Mouse (Mus musculus): ENCODE data around the gene Cit. TPM values are rescaled to one million over a fixed set of nuclear protein-coding genes. Genes with fewer than 3 reads are reported as not detected.
A peak's percentile ranks its signal among the peaks of the same experiment; 100 is the strongest.

Gene Cit
- polyA plus RNA-seq, 1 experiment from 2014 or later = 30.4 TPM

DNA sequence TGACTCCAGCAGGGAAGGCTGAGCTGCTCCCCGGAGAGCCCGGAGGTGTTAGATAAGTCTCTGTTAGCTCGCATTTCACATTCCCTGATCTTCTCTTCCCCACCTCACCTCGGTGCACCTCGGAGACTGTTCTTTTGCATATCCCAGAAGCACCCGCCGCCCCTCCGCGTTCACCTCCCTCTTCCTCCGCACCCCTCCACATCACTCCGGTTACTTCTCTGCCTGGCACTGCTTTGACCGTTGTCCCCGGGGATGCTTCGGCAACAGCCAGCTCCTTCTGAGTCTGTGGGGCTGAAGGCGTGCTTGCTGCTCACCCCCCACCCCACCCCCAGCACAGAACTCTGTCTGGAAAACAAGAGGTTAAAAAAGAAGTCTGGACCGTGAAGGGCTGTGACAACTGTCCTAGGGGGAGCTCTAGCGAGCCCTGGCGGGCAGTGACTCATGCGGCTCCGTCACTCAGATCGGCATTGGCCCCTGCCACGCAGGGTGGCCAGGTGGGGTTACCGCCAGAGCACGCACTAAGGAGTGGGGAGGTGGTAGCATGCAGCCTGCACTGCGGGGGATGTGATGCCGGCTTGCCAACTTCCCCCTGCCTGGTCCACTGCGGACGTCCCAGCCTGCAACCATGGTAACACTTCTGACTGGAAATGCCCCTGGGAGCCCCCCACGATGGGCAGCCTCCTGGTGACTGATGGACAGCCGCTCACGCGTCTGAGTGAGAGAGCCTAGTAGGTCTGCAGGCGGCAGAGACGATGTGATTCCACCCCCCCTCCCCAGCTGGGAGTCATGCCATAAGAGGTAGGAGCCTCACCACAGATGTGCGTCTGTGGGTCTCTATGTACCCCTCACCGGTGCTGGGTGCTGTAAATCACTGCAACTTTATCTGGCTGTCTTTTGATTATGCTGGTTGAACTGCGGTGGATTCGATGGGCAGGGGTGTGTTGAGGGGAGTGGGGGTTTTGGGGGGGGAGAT, 62.2 kb downstream of the Cit start:
- Histone ChIP-seq H3K27me3 (ENCODE audit: insufficient read depth, low read length) (no peaks in the 10 kb centered on the region), H3K4me3 (ENCODE audit: low read length) (peak overlapping the region; percentile 38), H3K36me3 (ENCODE audit: insufficient read depth, low read length) (no peaks in the 10 kb centered on the region), H3K27ac (ENCODE audit: low read length) (no peak overlapping the region), H3K9ac (replicated peaks; ENCODE audit: low read length) (peak overlapping the region; percentile 43), H3K4me2 (replicated peaks; ENCODE audit: low read depth, low read length) (peak overlapping the region; percentile 75), H3K4me1 (ENCODE audit: insufficient read depth, low read length) (peaks cover 37% of the 10 kb centered on the region), H3K9me3 (ENCODE audit: low read length) (no peaks in the 10 kb centered on the region)
- peak; percentile 60 for ATAC-seq (ENCODE audit: low FRiP score, low TSS enrichment)
- WGBS = 6% methylated on average over 38 of the region's 38 CpGs

DNA sequence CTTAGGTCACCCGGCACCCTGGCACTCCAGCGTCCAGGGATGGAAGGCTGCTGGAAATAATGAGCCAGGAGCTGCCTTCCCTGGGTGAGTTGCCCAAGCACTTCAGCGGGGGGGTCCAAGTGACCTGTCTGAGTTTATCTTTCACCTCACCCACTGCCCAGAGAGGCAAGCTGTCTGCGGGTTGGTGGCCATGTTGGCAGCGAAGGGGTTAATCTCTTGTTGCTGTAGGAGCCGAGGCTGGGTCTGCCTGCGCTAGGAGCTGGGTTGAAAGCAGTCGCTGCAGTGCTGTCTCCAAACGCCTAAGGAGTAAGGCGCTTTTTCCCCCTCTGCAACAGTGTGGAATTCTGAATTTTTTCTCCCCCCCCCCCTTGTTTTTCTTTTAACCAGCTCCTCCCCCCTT, 63.2 kb downstream of the Cit start:
- peak overlapping the region; percentile 75 for H3K4me2 ChIP-seq (replicated peaks; ENCODE audit: low read depth, low read length)
- H3K9ac ChIP-seq (replicated peaks; ENCODE audit: low read length) = no peak overlapping the region
- H3K36me3 ChIP-seq (ENCODE audit: insufficient read depth, low read length) = no peaks in the 10 kb centered on the region
- peak; percentile 55; the same call in 1 of the 2 replicates for ATAC-seq (ENCODE audit: low FRiP score, low TSS enrichment)
- 27% methylated on average over 10 of the region's 10 CpGs for WGBS
- H3K9me3 ChIP-seq (ENCODE audit: low read length) = no peaks in the 10 kb centered on the region
- peaks cover 37% of the 10 kb centered on the region for H3K4me1 ChIP-seq (ENCODE audit: insufficient read depth, low read length)
- H3K27ac ChIP-seq (ENCODE audit: low read length) = no peak overlapping the region
- H3K27me3 ChIP-seq (ENCODE audit: insufficient read depth, low read length) = no peaks in the 10 kb centered on the region
- peak overlapping the region; percentile 16; the same call in 1 of the 2 replicates for H3K4me3 ChIP-seq (ENCODE audit: low read length)

DNA sequence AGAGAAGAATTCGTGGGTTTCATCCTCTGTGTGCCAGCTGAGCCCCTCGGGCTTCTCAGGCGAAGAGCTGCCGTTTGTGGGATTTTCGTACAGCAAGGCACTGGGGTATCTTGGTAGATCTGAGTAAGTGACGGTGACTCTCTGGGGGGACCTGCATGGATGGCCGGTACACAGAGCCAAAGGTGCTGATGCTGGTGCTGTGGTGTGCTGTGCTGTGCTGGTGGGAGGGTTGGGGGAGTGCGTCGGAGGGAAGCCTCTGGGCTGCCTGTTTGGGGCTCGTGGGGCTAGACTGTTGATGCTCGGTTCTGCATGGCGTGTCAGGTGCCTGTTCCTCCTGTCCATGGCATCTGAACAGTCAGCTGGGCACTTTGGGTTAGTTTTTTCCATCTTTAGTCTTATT, 63.6 kb downstream of the Cit start:
- Histone ChIP-seq H3K9me3 (ENCODE audit: low read length) (no peaks in the 10 kb centered on the region), H3K4me3 (ENCODE audit: low read length) (no peak overlapping the region), H3K36me3 (ENCODE audit: insufficient read depth, low read length) (no peaks in the 10 kb centered on the region), H3K4me2 (replicated peaks; ENCODE audit: low read depth, low read length) (peak overlapping the region; percentile 75), H3K27me3 (ENCODE audit: insufficient read depth, low read length) (no peaks in the 10 kb centered on the region), H3K4me1 (ENCODE audit: insufficient read depth, low read length) (peaks cover 37% of the 10 kb centered on the region), H3K27ac (ENCODE audit: low read length) (no peak overlapping the region), H3K9ac (replicated peaks; ENCODE audit: low read length) (no peak overlapping the region; the same call in 1 of the 2 replicates)
- WGBS = 44% methylated on average over 12 of the region's 12 CpGs
- peak; percentile 37; the same call in 1 of the 2 replicates for ATAC-seq (ENCODE audit: low FRiP score, low TSS enrichment)

DNA sequence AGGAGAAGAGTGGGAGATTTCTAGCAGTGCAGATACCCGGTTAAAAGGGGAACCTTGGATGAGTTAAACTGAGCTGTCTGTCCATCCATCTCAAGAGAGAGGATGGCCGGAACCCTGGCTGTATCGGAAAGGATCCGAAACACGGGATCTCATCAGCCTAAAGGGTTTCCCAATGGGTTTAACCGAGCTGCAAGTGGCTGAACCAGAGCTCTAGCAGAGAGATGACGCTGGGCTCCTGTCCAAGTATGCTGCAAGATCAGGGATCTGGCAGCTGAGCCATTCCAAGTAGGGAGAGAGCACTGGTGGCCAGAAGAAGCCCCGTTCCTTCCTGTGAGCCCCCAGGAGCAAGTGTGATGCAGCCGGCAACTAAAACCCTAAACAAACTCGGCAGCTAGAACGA, 64.0 kb downstream of the Cit start:
- H3K9me3 ChIP-seq (ENCODE audit: low read length) = no peaks in the 10 kb centered on the region
- H3K27ac ChIP-seq (ENCODE audit: low read length) = no peak overlapping the region
- H3K4me3 ChIP-seq (ENCODE audit: low read length) = no peak overlapping the region
- peaks cover 37% of the 10 kb centered on the region for H3K4me1 ChIP-seq (ENCODE audit: insufficient read depth, low read length)
- ATAC-seq (ENCODE audit: low FRiP score, low TSS enrichment) = no peak
- H3K4me2 ChIP-seq (replicated peaks; ENCODE audit: low read depth, low read length) = no peak overlapping the region
- WGBS = 63% methylated on average over 11 of the region's 11 CpGs
- no peak overlapping the region for H3K9ac ChIP-seq (replicated peaks; ENCODE audit: low read length)
- H3K27me3 ChIP-seq (ENCODE audit: insufficient read depth, low read length) = no peaks in the 10 kb centered on the region
- H3K36me3 ChIP-seq (ENCODE audit: insufficient read depth, low read length) = no peaks in the 10 kb centered on the region

DNA sequence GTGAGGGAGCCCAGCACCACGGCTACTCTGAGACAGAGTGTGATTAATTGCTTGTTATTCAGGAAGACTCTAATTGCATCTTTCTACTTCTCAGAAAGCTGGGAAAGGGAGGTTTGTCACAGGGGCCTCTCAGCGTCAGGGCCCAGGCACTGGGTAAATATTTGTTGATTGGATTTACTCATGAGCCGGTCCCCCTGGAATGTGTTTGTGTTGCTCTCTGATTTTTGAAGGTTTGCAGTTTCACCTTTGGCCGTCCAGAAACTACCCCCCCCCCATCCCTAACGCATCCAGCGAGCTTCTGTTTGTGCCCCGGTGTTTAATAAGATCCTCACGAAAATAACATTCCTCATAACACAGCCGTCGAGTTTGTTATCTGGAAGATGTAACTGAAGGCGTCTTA, 65.4 kb downstream of the Cit start:
- Histone ChIP-seq H3K4me3 (ENCODE audit: low read length) (no peak overlapping the region), H3K27me3 (ENCODE audit: insufficient read depth, low read length) (no peaks in the 10 kb centered on the region), H3K4me1 (ENCODE audit: insufficient read depth, low read length) (peaks cover 37% of the 10 kb centered on the region), H3K9me3 (ENCODE audit: low read length) (no peaks in the 10 kb centered on the region), H3K27ac (ENCODE audit: low read length) (no peak overlapping the region), H3K36me3 (ENCODE audit: insufficient read depth, low read length) (no peaks in the 10 kb centered on the region), H3K4me2 (replicated peaks; ENCODE audit: low read depth, low read length) (no peak overlapping the region), H3K9ac (replicated peaks; ENCODE audit: low read length) (no peak overlapping the region)
- 42% methylated on average over 11 of the region's 11 CpGs for WGBS
- no peak for ATAC-seq (ENCODE audit: low FRiP score, low TSS enrichment)

DNA sequence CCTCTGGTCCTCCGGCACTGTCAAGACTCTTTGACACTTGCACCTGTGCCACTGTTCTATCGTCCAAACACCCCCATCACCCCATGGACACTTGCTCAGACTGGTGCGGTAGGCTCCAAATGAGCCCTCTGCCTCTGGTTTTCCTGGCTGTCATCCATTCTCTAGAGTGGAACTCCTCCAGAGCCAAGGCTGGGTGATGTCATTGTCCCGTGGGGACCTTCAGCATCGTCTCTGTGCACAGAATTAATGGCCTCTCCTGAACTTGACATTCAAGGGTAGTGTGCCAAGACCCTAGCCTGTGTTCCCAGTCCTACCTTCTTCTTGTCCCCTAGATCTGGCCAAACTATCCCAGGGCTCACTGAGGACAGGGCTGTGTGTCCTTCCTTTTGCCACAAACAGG, 70.4 kb downstream of the Cit start:
- no peak for ATAC-seq (ENCODE audit: low FRiP score, low TSS enrichment)
- WGBS = 79% methylated on average over 5 of the region's 5 CpGs
- no peak overlapping the region for H3K9ac ChIP-seq (replicated peaks; ENCODE audit: low read length)
- H3K27me3 ChIP-seq (ENCODE audit: insufficient read depth, low read length) = no peaks in the 10 kb centered on the region
- H3K4me1 ChIP-seq (ENCODE audit: insufficient read depth, low read length) = 0 out of 2 replicates have a peak, but pooled peaks cover 2% of the 10 kb centered on the region
- no peak overlapping the region for H3K4me2 ChIP-seq (replicated peaks; ENCODE audit: low read depth, low read length)
- H3K4me3 ChIP-seq (ENCODE audit: low read length) = no peak overlapping the region
- no peaks in the 10 kb centered on the region for H3K9me3 ChIP-seq (ENCODE audit: low read length)
- H3K36me3 ChIP-seq (ENCODE audit: insufficient read depth, low read length) = no peaks in the 10 kb centered on the region
- H3K27ac ChIP-seq (ENCODE audit: low read length) = no peak overlapping the region

DNA sequence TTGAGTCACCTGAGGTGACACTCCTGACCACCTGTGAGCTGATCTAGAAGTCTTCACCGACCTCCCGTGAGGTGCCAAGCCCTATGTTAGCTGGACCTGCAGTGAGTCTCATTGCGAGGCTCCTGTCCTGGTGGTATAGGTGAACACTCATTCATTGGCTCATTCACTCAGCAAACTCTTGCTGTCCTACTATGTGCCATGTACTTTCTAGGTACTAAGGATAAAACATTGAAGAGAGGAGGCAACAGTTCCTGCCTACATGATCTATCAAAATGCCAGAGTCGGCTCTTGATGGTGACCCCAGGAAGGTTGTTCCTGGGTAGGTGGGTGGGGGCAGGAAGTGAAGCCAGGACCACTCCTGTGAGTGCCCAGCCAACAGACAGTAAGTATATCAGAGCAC, 72.9 kb downstream of the Cit start:
- no peak overlapping the region for H3K27ac ChIP-seq (ENCODE audit: low read length)
- H3K4me2 ChIP-seq (replicated peaks; ENCODE audit: low read depth, low read length) = no peak overlapping the region
- no peak overlapping the region for H3K4me3 ChIP-seq (ENCODE audit: low read length)
- H3K27me3 ChIP-seq (ENCODE audit: insufficient read depth, low read length) = no peaks in the 10 kb centered on the region
- no peaks in the 10 kb centered on the region for H3K9me3 ChIP-seq (ENCODE audit: low read length)
- no peaks in the 10 kb centered on the region for H3K36me3 ChIP-seq (ENCODE audit: insufficient read depth, low read length)
- H3K9ac ChIP-seq (replicated peaks; ENCODE audit: low read length) = no peak overlapping the region
- H3K4me1 ChIP-seq (ENCODE audit: insufficient read depth, low read length) = 0 out of 2 replicates have a peak, but pooled peaks cover 3% of the 10 kb centered on the region
- WGBS = 97% methylated on average over 4 of the region's 4 CpGs
- ATAC-seq (ENCODE audit: low FRiP score, low TSS enrichment) = no peak

DNA sequence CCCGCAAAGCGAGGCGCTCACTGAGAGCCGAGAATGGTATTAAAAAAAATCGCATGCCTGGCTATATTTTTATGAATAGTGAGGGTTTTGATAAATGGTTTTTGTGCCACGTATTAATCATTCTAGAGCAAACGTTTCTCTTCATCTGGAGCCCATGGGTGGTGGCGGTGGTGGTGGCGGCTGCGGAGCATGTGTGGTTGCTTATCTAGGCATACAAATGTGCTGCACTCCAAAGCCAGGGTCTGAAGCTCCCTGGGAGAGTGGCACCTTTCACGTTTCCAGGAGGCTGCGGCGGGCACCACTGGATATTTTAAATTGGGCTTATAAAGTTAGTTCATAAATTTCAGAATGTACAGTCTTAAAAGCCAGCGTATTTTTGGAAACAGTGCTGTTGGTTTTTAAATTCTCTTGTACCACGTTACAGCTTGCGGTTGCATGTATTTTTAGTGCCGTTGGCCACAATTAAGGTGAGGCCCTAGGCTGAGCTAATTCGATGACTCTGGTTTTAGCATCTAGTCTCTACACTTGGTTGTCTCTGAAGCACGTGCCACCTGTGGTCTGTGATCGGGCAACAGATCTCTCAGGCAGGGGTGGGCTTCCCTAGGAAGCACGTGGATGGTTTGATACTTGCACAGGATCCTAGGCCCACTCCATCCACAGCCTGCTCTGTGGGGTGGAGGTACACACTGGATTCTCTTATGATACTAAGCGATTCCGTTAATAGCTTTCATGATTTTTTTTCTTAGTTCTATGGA, 73.7 kb downstream of the Cit start:
- Histone ChIP-seq H3K27me3 (ENCODE audit: insufficient read depth, low read length) (no peaks in the 10 kb centered on the region), H3K36me3 (ENCODE audit: insufficient read depth, low read length) (no peaks in the 10 kb centered on the region), H3K9ac (replicated peaks; ENCODE audit: low read length) (no peak overlapping the region), H3K4me3 (ENCODE audit: low read length) (no peak overlapping the region), H3K4me1 (ENCODE audit: insufficient read depth, low read length) (0 out of 2 replicates have a peak, but pooled peaks cover 3% of the 10 kb centered on the region), H3K9me3 (ENCODE audit: low read length) (no peaks in the 10 kb centered on the region), H3K27ac (ENCODE audit: low read length) (no peak overlapping the region), H3K4me2 (replicated peaks; ENCODE audit: low read depth, low read length) (no peak overlapping the region)
- no peak for ATAC-seq (ENCODE audit: low FRiP score, low TSS enrichment)
- WGBS = 90% methylated on average over 23 of the region's 23 CpGs

DNA sequence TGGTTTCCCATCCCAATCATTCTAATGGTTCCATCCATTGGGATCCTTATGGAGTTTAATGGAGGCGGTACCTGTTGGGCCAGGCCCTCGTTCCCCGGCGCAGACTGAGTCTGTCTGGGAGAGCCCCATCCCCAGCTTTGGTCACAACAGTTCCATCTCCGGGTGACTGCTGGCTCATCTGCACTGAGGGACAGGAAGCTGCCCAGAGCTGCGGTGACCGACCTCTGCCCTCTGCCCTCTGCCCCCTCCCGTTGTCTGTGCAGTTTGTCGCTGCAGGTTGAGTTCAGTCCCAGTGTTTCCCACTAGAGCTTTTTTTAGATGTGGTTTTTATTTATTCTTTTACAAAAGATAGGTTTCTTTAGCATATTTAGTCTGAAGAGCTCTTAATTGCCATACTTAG, 76.9 kb downstream of the Cit start:
- Histone ChIP-seq H3K4me3 (ENCODE audit: low read length) (no peak overlapping the region), H3K27me3 (ENCODE audit: insufficient read depth, low read length) (no peaks in the 10 kb centered on the region), H3K27ac (ENCODE audit: low read length) (no peak overlapping the region), H3K36me3 (ENCODE audit: insufficient read depth, low read length) (peaks cover 6% of the 10 kb centered on the region; the same call in 1 of the 2 replicates), H3K4me1 (ENCODE audit: insufficient read depth, low read length) (0 out of 2 replicates have a peak, but pooled peaks cover 3% of the 10 kb centered on the region), H3K9me3 (ENCODE audit: low read length) (no peaks in the 10 kb centered on the region), H3K9ac (replicated peaks; ENCODE audit: low read length) (no peak overlapping the region), H3K4me2 (replicated peaks; ENCODE audit: low read depth, low read length) (no peak overlapping the region)
- ATAC-seq (ENCODE audit: low FRiP score, low TSS enrichment) = no peak
- 52% methylated on average over 9 of the region's 9 CpGs for WGBS
